Mouse (Mus musculus) limb, embryonic 11.5 days (tissue): ENCODE data around the gene Ccdc146. TPM values are rescaled to one million over a fixed set of nuclear protein-coding genes. Genes with fewer than 3 reads are reported as not detected.

Experiments used
- ATAC-seq: fragments of 200-750 bp; cut with Nextera tagmentation; 2 replicates; pipeline ENCODE4 v1.8.0; 2017; ENCODE audit warnings: low read depth; ENCODE audit not compliant: insufficient number of reproducible peaks, low FRiP score, low TSS enrichment
- DNase-seq: peaks from one replicate; pipeline ENCODE4 v3.0.0-alpha.2; 2015; ENCODE audit warnings: low spot score
- H3K27ac ChIP-seq: fragments of 300-500 bp; sonication (generic); replicated peaks from 2 replicates; pipeline ENCODE4 v1.5.1; 2014; ENCODE audit warnings: low read depth, mild to moderate bottlenecking, low read length
- H3K27me3 ChIP-seq: fragments of 300-500 bp; sonication (generic); 2 replicates; pipeline ENCODE4 v1.6.1; 2014; ENCODE audit warnings: mild to moderate bottlenecking, low read length, mixed read lengths; ENCODE audit not compliant: control insufficient read depth, insufficient read depth
- H3K36me3 ChIP-seq: fragments of 300-500 bp; sonication (generic); 2 replicates; pipeline ENCODE4 v1.6.1; 2014; ENCODE audit warnings: mild to moderate bottlenecking, low read length, moderate library complexity, mixed read lengths; ENCODE audit not compliant: control insufficient read depth, insufficient read depth
- H3K4me1 ChIP-seq: fragments of 300-500 bp; sonication (generic); 2 replicates; pipeline ENCODE4 v1.6.1; 2014; ENCODE audit warnings: low read length, mixed read lengths; ENCODE audit not compliant: control insufficient read depth, insufficient read depth
- H3K4me2 ChIP-seq: fragments of 300-500 bp; sonication (generic); 2 replicates; pipeline ENCODE4 v1.6.1; 2014; ENCODE audit warnings: low read depth, mild to moderate bottlenecking, moderate library complexity; ENCODE audit not compliant: severe bottlenecking
- H3K4me3 ChIP-seq: fragments of 300-500 bp; sonication (generic); 2 replicates; pipeline ENCODE4 v1.5.1; 2014; ENCODE audit warnings: low read depth, low read length
- H3K9ac ChIP-seq: fragments of 300-500 bp; sonication (generic); 2 replicates; pipeline ENCODE4 v1.6.1; 2014; ENCODE audit warnings: mild to moderate bottlenecking, low read length
- H3K9me3 ChIP-seq: fragments of 300-500 bp; sonication (generic); 2 replicates; pipeline ENCODE4 v1.6.1; 2016; ENCODE audit warnings: low read length; ENCODE audit not compliant: control insufficient read depth
- WGBS: fragments of 180-500 bp; shearing (Covaris S2); extraction: QIAGEN DNeasy Blood & Tissue Kit; methylation state at CpG from one replicate; pipeline ENCODE4 v1.1.7; 2014; 5-methylcytosine and 5-hydroxymethylcytosine counted together
- polyA plus RNA-seq: library from polyadenylated mRNA; unstranded; fragments of >200 nt; fragmentation: Nextera tagmentation; extraction: Ambion mirVana; gene quantifications from 2 replicates; pipeline ENCODE4 v1.2.1, GENCODE M21; 2014

The Ccdc146 gene
- polyA plus RNA-seq, 1 experiment from 2014 or later = not detected

GRCm38 (mm10) chr5:21271386-21272354, 152.8 kb downstream of the Ccdc146 start:
- no peaks in the 10 kb centered on the region for H3K9me3 ChIP-seq
- no peak for ATAC-seq
- no peaks in the 10 kb centered on the region for H3K4me1 ChIP-seq
- no peak overlapping the region for H3K4me3 ChIP-seq
- no peak overlapping the region for H3K27ac ChIP-seq
- no peaks in the 10 kb centered on the region for H3K36me3 ChIP-seq
- 63% methylated on average over 9 of the region's 9 CpGs for WGBS
- H3K4me2 ChIP-seq = no peak overlapping the region
- no peak overlapping the region for H3K9ac ChIP-seq
- H3K27me3 ChIP-seq = no peaks in the 10 kb centered on the region
- no peak for DNase-seq

GRCm38 (mm10) chr5:21270756-21271155, 153.7 kb downstream of the Ccdc146 start:
- H3K9me3 ChIP-seq = no peaks in the 10 kb centered on the region
- DNase-seq (no peak), ATAC-seq (no peak)
- no peaks in the 10 kb centered on the region for H3K4me1 ChIP-seq
- no peak overlapping the region for H3K9ac ChIP-seq
- no peak overlapping the region for H3K27ac ChIP-seq
- no peaks in the 10 kb centered on the region for H3K27me3 ChIP-seq
- H3K36me3 ChIP-seq = no peaks in the 10 kb centered on the region
- WGBS = 59% methylated on average over 4 of the region's 4 CpGs
- no peak overlapping the region for H3K4me2 ChIP-seq
- no peak overlapping the region for H3K4me3 ChIP-seq

DNA sequence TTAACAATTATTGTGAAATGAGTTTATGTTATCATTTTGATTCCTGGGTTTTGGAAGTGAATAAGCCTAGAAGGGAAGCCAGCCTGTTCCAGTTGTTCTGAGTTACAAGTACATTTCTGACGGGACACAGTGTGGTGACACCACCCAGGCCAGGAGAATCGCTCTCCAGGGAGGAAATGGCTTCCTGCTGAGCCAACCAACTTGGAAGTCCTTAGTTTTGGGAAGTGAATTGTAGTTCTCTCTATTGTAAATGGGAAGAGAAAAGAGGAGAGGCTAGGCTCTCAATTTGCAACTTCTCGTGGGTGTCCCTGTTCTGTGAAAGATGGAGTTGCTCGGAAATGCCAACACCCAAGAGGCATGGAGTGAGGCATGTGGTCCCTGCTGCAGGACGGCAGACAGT, 155.0 kb downstream of the Ccdc146 start:
- WGBS = 81% methylated on average over 5 of the region's 5 CpGs
- H3K9me3 ChIP-seq = no peaks in the 10 kb centered on the region
- no peak overlapping the region for H3K9ac ChIP-seq
- no peaks in the 10 kb centered on the region for H3K4me1 ChIP-seq
- DNase-seq (no peak), ATAC-seq (no peak)
- H3K27me3 ChIP-seq = no peaks in the 10 kb centered on the region
- no peak overlapping the region for H3K4me3 ChIP-seq
- no peak overlapping the region for H3K4me2 ChIP-seq
- H3K36me3 ChIP-seq = no peaks in the 10 kb centered on the region
- no peak overlapping the region for H3K27ac ChIP-seq

DNA sequence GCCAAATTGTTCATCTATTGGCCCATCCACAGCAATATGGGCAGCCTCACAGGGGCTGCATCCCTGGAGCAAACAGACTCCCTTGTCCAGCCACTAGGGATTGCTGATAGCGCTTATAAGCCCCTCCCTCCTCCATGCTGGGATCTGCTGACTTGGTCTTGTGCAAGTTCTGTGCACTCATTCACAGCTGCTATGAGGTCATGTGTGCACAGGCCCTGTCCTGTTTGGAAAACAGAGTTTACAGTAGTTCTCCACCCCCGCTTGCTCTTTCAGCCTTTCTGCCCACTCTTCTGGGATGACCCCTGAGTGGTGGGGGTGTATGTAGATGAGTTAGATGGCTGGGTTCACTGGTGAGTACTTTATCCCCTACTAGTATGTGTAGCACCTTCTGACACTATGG, 157.4 kb downstream of the Ccdc146 start:
- no peaks in the 10 kb centered on the region for H3K36me3 ChIP-seq
- H3K4me3 ChIP-seq = no peak overlapping the region
- no peak overlapping the region for H3K4me2 ChIP-seq
- H3K27ac ChIP-seq = no peak overlapping the region
- no peak overlapping the region for H3K9ac ChIP-seq
- no peaks in the 10 kb centered on the region for H3K9me3 ChIP-seq
- ATAC-seq = no peak
- peaks cover 3% of the 10 kb centered on the region; the same call in 1 of the 2 replicates for H3K4me1 ChIP-seq
- no peaks in the 10 kb centered on the region for H3K27me3 ChIP-seq
- WGBS = 84% methylated on average over 2 of the region's 2 CpGs
- DNase-seq = no peak

- H3K27ac ChIP-seq = no peak overlapping the region
- no peaks in the 10 kb centered on the region for H3K36me3 ChIP-seq
- 31% methylated on average over 4 of the region's 4 CpGs for WGBS
- H3K27me3 ChIP-seq = no peaks in the 10 kb centered on the region
- no peak overlapping the region for H3K9ac ChIP-seq
- DNase-seq (peak; percentile 93), ATAC-seq (no peak)
- no peak overlapping the region for H3K4me3 ChIP-seq
- no peaks in the 10 kb centered on the region for H3K9me3 ChIP-seq
- H3K4me2 ChIP-seq = no peak overlapping the region
- peaks cover 5% of the 10 kb centered on the region; the same call in 1 of the 2 replicates for H3K4me1 ChIP-seq
Observed at GRCm38 (mm10) chr5:21265049-21265448, 159.4 kb downstream of the Ccdc146 start.

- Histone ChIP-seq H3K9me3 (no peaks in the 10 kb centered on the region), H3K27me3 (no peaks in the 10 kb centered on the region), H3K4me1 (peaks cover 5% of the 10 kb centered on the region; the same call in 1 of the 2 replicates), H3K36me3 (no peaks in the 10 kb centered on the region), H3K27ac (no peak overlapping the region), H3K4me2 (no peak overlapping the region), H3K9ac (no peak overlapping the region), H3K4me3 (no peak overlapping the region)
- DNase-seq = no peak
- ATAC-seq = no peak; the same call in 1 of the 2 replicates
- WGBS = 90% methylated on average over 8 of the region's 8 CpGs
Observed at GRCm38 (mm10) chr5:21264352-21265021, 160.0 kb downstream of the Ccdc146 start.

GRCm38 (mm10) chr5:21263202-21264055, 161.0 kb downstream of the Ccdc146 start:
- Histone ChIP-seq H3K4me3 (no peak overlapping the region), H3K36me3 (no peaks in the 10 kb centered on the region), H3K4me1 (peaks cover 5% of the 10 kb centered on the region; the same call in 1 of the 2 replicates), H3K9ac (no peak overlapping the region), H3K9me3 (no peaks in the 10 kb centered on the region), H3K4me2 (no peak overlapping the region), H3K27me3 (no peaks in the 10 kb centered on the region), H3K27ac (no peak overlapping the region)
- 66% methylated on average over 18 of the region's 18 CpGs for WGBS
- ATAC-seq = no peak
- DNase-seq = peak; percentile 44
